Mouse (Mus musculus) neural tube, embryonic 11.5 days (tissue): ENCODE data around the gene Tfb2m. TPM values are rescaled to one million over a fixed set of nuclear protein-coding genes. Genes with fewer than 3 reads are reported as not detected.

Experiments
- ATAC-seq: fragments of 200-750 bp; cut with Nextera tagmentation; 2 replicates; pipeline ENCODE4 v1.8.0; 2017; ENCODE audit warnings: moderate number of reproducible peaks, mild to moderate bottlenecking, moderate TSS enrichment, moderate library complexity; ENCODE audit not compliant: insufficient read depth, low FRiP score, low TSS enrichment
- DNase-seq: peaks from one replicate; pipeline ENCODE4 v3.0.0-alpha.2; 2015; ENCODE audit warnings: low spot score
- H3K27ac ChIP-seq: fragments of 300-500 bp; sonication (generic); 2 replicates; pipeline ENCODE4 v1.5.1; 2014; ENCODE audit warnings: low read depth, mild to moderate bottlenecking, low read length
- H3K27me3 ChIP-seq: fragments of 300-500 bp; sonication (generic); 2 replicates; pipeline ENCODE4 v1.6.1; 2014; ENCODE audit warnings: mild to moderate bottlenecking, low read length, mixed read lengths; ENCODE audit not compliant: control insufficient read depth, insufficient read depth
- H3K36me3 ChIP-seq: fragments of 300-500 bp; sonication (generic); 2 replicates; pipeline ENCODE4 v1.6.1; 2014; ENCODE audit warnings: mild to moderate bottlenecking, low read length, moderate library complexity, mixed read lengths; ENCODE audit not compliant: control insufficient read depth, insufficient read depth
- H3K4me1 ChIP-seq: fragments of 300-500 bp; sonication (generic); 2 replicates; pipeline ENCODE4 v1.6.1; 2014; ENCODE audit warnings: low read length, mixed read lengths; ENCODE audit not compliant: control insufficient read depth, insufficient read depth
- H3K4me2 ChIP-seq: fragments of 300-500 bp; sonication (generic); 2 replicates; pipeline ENCODE4 v1.6.1; 2014; ENCODE audit warnings: low read depth, mild to moderate bottlenecking, moderate library complexity
- H3K4me3 ChIP-seq: fragments of 300-500 bp; sonication (generic); 2 replicates; pipeline ENCODE4 v1.5.1; 2014; ENCODE audit warnings: low read depth, low read length
- H3K9ac ChIP-seq: fragments of 300-500 bp; sonication (generic); 2 replicates; pipeline ENCODE4 v1.6.1; 2014; ENCODE audit warnings: mild to moderate bottlenecking, low read length
- H3K9me3 ChIP-seq: fragments of 300-500 bp; sonication (generic); 2 replicates; pipeline ENCODE4 v1.6.1; 2016; ENCODE audit warnings: low read length; ENCODE audit not compliant: control insufficient read depth
- WGBS: fragments of 180-500 bp; shearing (Covaris S2); extraction: QIAGEN DNeasy Blood & Tissue Kit; methylation state at CpG from one replicate; pipeline ENCODE4 v1.1.7; 2014; 5-methylcytosine and 5-hydroxymethylcytosine counted together
- polyA plus RNA-seq: library from polyadenylated mRNA; unstranded; fragments of >200 nt; fragmentation: Nextera tagmentation; extraction: Ambion mirVana; gene quantifications from 2 replicates; pipeline ENCODE4 v1.2.1, GENCODE M21; 2014

Gene Tfb2m
- polyA plus RNA-seq, 1 experiment from 2014 or later, result 29.7 TPM

DNA sequence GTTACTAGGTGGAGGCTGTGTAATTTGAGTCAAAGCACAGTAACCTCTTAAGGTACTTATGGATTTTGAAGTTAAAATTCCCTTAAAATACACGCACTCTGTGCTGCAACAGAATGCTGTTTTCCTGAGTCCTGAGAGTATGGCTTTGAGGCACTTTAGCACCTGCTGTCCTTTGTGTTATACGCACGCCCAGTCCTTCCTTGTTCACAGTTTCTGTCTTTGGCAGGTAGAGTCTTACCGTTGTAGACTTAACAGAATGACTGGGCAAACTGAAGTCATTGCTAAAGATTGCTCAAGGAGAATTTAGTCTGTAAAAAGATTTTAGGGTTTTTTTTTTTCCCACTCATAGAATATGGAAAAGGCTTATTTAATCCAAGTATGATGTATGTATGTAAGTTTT is 5.9 kb upstream of the Tfb2m start:
- ATAC-seq, result no peak
- DNase-seq, result no peak
- no peak overlapping the region for H3K9ac ChIP-seq
- H3K27ac ChIP-seq, result no peak overlapping the region
- no peak overlapping the region for H3K4me2 ChIP-seq
- peaks cover 3% of the 10 kb centered on the region for H3K4me1 ChIP-seq
- no peaks in the 10 kb centered on the region for H3K27me3 ChIP-seq
- H3K9me3 ChIP-seq, result no peaks in the 10 kb centered on the region
- WGBS, result 88% methylated on average over 4 of the region's 4 CpGs
- no peaks in the 10 kb centered on the region for H3K36me3 ChIP-seq
- no peak overlapping the region for H3K4me3 ChIP-seq

DNA sequence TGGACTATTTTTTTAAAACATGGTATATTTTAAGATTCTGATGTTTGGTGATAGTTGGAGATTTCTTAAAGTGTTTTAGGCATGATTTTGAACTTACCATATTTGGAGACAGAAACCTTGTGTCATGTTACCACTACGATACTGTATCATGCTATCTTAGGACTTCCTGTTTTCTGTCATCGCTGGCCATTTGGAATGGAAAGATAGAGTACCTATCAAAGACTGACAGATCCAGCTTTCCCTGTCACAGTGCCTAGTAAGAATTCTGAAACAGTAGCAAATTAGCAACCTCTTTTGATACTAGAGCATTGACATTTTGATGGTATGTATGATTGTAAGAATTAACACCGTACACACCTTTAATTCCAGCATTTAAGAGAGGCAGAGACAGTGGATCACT is 5.3 kb upstream of the Tfb2m start:
- H3K36me3 ChIP-seq, result no peaks in the 10 kb centered on the region
- H3K4me1 ChIP-seq, result peaks cover 3% of the 10 kb centered on the region
- no peak overlapping the region for H3K9ac ChIP-seq
- no peak for ATAC-seq
- no peak for DNase-seq
- no peaks in the 10 kb centered on the region for H3K27me3 ChIP-seq
- H3K4me2 ChIP-seq, result no peak overlapping the region
- no peak overlapping the region for H3K4me3 ChIP-seq
- 93% methylated on average over 3 of the region's 3 CpGs for WGBS
- H3K9me3 ChIP-seq, result no peaks in the 10 kb centered on the region
- no peak overlapping the region for H3K27ac ChIP-seq

DNA sequence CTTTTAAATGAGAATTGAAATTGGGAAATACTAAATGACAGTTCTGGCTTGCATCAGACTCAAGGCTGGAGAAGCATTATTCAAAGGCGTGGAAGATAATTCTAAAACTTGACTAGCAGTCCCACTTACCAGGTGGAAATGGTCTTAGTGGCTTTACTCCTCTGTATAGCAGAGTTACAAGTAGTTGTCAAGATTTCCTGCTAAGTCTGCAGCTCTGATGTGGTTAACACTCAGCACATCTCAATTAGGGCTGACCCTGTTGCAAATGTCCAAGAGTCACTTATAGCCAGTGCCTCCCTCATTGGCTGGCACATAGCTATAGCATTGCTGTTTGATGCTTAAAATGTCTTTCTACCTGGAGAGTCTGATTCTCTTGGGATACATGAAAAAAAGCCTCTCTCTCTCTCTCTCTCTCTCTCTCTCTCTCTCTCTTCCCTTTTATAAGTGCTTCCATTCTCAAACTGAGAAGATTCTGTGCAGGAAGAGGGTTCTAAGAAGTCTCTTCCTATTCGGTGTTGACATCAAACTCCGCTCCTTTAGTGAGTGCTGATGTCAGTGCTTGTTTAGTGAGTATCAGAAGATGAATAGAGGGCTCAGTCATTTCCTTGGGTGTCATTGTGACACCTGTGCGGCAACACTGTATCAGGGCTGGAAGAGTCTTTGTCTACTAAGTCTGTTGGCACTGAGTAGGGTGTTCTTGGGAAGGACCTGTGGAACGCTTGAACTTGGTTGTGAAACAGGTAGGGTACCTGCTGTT is 3.1 kb upstream of the Tfb2m start:
- DNase-seq, result no peak
- no peak overlapping the region for H3K4me2 ChIP-seq
- peaks cover 9% of the 10 kb centered on the region for H3K4me1 ChIP-seq
- no peak overlapping the region for H3K4me3 ChIP-seq
- H3K9ac ChIP-seq, result no peak overlapping the region
- H3K36me3 ChIP-seq, result no peaks in the 10 kb centered on the region
- no peak for ATAC-seq
- WGBS, result 94% methylated on average over 5 of the region's 5 CpGs
- H3K9me3 ChIP-seq, result no peaks in the 10 kb centered on the region
- no peaks in the 10 kb centered on the region for H3K27me3 ChIP-seq
- no peak overlapping the region for H3K27ac ChIP-seq

DNA sequence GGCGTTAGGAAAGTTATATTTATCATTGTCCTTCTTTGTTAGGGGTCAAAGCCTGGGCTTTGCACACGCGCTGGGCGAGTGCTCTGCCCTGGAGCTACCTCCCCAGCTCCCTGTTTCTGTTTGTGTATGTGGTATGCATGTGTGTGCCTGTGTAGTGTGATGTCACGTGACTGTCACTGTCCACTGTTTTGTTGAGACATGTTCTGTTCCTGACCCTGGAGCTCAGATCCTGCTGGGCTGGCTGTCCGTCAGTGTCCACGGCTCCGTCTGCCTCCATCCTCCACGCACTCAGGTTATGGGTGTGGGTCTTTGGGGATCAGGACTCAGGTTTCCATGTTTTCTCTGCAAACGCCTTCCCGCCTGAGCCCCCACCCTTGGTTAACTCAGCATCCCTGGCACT is 2.2 kb upstream of the Tfb2m start:
- no peaks in the 10 kb centered on the region for H3K27me3 ChIP-seq
- ATAC-seq (no peak), DNase-seq (no peak)
- peak overlapping the region; percentile 12; the same call in 1 of the 2 replicates for H3K4me2 ChIP-seq
- peaks cover 9% of the 10 kb centered on the region for H3K4me1 ChIP-seq
- H3K9me3 ChIP-seq, result no peaks in the 10 kb centered on the region
- no peaks in the 10 kb centered on the region for H3K36me3 ChIP-seq
- H3K27ac ChIP-seq, result no peak overlapping the region
- H3K4me3 ChIP-seq, result 0 out of 2 replicates have a peak overlapping the region, but pooled peaks have one; percentile 2
- peak overlapping the region; percentile 29; the same call in 1 of the 2 replicates for H3K9ac ChIP-seq
- WGBS, result 60% methylated on average over 11 of the region's 11 CpGs

DNA sequence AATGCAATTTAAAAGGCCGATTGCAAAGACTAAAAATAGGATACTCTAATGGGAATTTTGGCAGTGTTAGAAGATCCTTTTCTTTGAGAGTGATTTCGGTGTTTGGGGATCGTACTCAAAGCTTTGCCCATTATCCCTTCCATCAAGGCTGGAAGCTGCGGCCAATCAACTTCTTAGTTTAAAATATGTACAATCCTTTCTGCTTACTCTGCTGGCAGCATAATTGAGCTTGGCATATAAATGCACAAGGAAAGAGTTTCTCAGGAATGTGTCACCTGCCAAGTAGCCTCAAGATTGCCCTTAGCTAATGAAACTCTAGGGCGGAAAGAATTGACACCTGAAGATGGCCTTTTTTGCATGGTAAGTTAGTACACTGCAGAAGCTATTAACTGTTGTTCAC is 1.1 kb upstream of the Tfb2m start:
- Histone ChIP-seq H3K27me3 (no peaks in the 10 kb centered on the region), H3K9ac (peak overlapping the region; percentile 37), H3K4me3 (peak overlapping the region; percentile 72), H3K27ac (no peak overlapping the region), H3K4me2 (peak overlapping the region; percentile 57), H3K4me1 (peaks cover 9% of the 10 kb centered on the region), H3K36me3 (no peaks in the 10 kb centered on the region), H3K9me3 (no peaks in the 10 kb centered on the region)
- DNase-seq (no peak), ATAC-seq (no peak)
- 20% methylated on average over 5 of the region's 5 CpGs for WGBS

DNA sequence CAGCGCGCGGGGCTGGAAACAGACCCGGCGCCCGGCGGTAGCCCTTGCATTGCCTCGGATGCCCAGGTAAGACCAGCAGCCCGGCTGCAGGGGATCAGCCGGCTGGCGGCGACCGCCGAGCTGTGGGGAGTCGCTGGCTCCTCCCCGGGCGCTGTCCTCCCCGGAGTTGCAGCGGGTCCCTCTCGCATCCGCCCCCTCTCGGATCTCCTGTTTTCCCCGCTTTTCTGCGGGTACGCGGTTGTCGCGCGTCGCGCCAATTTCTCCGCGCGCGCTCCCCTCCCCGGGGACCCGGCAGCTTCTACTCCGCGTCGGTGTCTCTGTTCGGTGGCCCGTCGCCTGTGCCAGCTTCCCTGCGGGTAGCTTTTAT is 467 bp upstream of the Tfb2m start:
- WGBS, result 0% methylated on average over 34 of the region's 44 CpGs
- H3K27ac ChIP-seq, result peak overlapping the region; percentile 84
- H3K9ac ChIP-seq, result peak overlapping the region; percentile 66
- H3K9me3 ChIP-seq, result no peaks in the 10 kb centered on the region
- H3K4me1 ChIP-seq, result peaks cover 9% of the 10 kb centered on the region
- H3K4me2 ChIP-seq, result peak overlapping the region; percentile 57
- H3K36me3 ChIP-seq, result no peaks in the 10 kb centered on the region
- peak; percentile 82 for ATAC-seq
- H3K27me3 ChIP-seq, result no peaks in the 10 kb centered on the region
- no peak for DNase-seq
- peak overlapping the region; percentile 72 for H3K4me3 ChIP-seq

DNA sequence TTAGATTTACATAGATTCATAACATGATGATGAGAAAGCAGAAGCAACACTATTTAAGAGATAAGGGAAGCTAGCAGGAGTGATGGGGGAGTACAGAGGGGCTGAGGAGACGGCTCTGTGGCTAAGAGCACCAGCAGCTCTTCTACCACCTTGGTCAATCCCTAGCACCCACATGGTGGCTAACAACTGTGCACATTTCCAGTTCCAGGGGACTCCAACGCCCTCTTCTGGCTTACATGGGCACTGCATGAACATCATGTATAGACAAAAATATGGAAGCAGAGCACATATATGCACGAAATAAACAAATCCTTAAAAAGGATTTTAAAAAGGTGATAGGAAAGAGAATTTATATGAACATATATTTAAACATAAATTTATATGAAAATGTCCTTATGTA is 4.6 kb downstream of the Tfb2m start:
- Histone ChIP-seq H3K9me3 (no peaks in the 10 kb centered on the region), H3K36me3 (peaks cover 2% of the 10 kb centered on the region; the same call in 1 of the 2 replicates), H3K4me2 (no peak overlapping the region), H3K4me3 (no peak overlapping the region), H3K4me1 (peaks cover 6% of the 10 kb centered on the region), H3K9ac (no peak overlapping the region), H3K27me3 (no peaks in the 10 kb centered on the region), H3K27ac (no peak overlapping the region)
- no peak for DNase-seq
- ATAC-seq, result no peak
- whole genome bisulfite sequencing, result 63% methylated on average over 3 of the region's 3 CpGs

DNA sequence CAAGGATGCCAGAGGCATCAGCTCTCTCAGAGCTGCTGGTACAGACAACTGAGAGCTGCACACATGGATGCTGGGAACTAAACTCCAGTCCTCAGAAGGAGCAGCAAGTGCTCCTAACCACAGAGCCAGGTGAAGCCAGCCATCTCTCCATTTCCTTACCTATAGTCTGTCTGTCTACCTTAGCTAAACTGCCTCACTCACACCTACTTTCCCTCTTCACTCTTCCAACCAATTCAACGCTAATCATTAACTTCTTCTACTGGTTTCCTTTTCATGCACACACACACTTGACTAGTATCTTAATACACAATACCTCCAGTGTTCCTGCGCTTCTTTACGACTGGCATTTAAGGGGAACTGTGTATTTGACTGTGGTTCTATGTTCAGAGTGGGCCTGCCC is 6.2 kb downstream of the Tfb2m start:
- 91% methylated on average over 3 of the region's 3 CpGs for WGBS
- Histone ChIP-seq H3K27ac (no peak overlapping the region), H3K9ac (no peak overlapping the region), H3K9me3 (no peaks in the 10 kb centered on the region), H3K36me3 (peaks cover 2% of the 10 kb centered on the region; the same call in 1 of the 2 replicates), H3K4me2 (no peak overlapping the region), H3K4me3 (no peak overlapping the region), H3K27me3 (no peaks in the 10 kb centered on the region), H3K4me1 (no peaks in the 10 kb centered on the region)
- DNase-seq (no peak), ATAC-seq (no peak)

DNA sequence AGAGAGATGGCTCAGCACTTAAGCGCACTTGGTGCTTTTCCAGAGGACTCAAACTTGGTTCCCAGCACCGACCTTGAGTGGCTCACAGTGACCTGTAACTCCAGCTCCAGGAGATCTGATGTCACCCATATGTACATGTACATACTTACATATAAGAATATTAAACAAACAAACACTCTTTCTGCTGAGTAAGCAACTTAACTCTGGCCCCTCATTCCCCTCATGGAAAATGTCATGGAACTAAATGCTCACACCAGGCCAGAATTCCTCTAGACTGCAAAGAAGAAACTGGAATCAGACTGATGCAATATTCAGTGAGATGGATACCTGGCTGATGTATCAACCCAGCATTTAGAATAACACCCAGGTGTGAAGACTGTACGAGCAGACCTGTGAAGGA is 7.0 kb downstream of the Tfb2m start:
- ATAC-seq (no peak), DNase-seq (no peak)
- no peaks in the 10 kb centered on the region for H3K27me3 ChIP-seq
- no peak overlapping the region for H3K4me3 ChIP-seq
- WGBS, result 92% methylated on average over 3 of the region's 3 CpGs
- H3K9me3 ChIP-seq, result no peaks in the 10 kb centered on the region
- H3K27ac ChIP-seq, result no peak overlapping the region
- H3K9ac ChIP-seq, result no peak overlapping the region
- H3K4me2 ChIP-seq, result no peak overlapping the region
- H3K36me3 ChIP-seq, result peaks cover 2% of the 10 kb centered on the region
- H3K4me1 ChIP-seq, result no peaks in the 10 kb centered on the region
